Mouse (Mus musculus): Measurements from ENCODE around the gene Myo6. TPM values are rescaled to one million over a fixed set of nuclear protein-coding genes. Genes with fewer than 3 reads are reported as not detected.

Myo6 gene
- total RNA-seq, 2 experiments from 2014 or later, result 0.45 TPM; not detected in 1

GRCm38 (mm10) chr9:80223989-80224635 is 59.3 kb downstream of the Myo6 start:
- ATAC-seq (replicated peaks; ENCODE audit: low FRiP score, poor library complexity, severe bottlenecking), result no peak

GRCm38 (mm10) chr9:80226579-80227325 is 61.9 kb downstream of the Myo6 start:
- ATAC-seq (replicated peaks; ENCODE audit: low FRiP score, poor library complexity, severe bottlenecking), result no peak

DNA sequence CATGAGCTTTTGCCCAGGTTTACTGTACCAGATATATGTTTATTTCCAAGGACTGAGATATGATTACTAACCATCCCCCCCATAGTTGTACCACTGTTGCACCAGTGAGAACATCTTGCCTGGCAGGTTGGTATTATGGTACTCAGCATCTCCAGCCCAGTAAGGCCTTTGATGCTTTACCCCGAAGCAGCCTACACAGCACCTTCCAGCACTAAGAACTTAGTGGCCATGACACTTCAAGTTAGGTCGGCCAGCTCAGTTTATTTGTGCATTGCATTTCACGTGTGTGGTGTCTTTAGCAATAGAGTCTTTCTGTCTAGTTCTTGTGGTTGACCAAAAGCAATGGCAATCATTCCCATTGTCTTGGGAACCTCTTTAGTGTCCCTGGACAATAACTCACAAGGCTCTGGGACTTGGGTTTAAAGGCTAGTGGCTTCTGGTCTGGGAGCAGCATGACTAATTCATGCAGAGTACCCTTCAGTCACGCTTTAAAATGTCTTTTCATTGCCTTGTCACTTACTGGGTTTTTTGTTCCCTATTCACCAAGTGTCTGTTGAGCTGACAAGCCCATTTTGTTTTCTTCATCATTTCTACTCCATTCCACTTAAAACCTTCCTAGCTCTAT is 69.1 kb downstream of the Myo6 start:
- ATAC-seq (replicated peaks; ENCODE audit: low FRiP score, poor library complexity, severe bottlenecking), result no peak

DNA sequence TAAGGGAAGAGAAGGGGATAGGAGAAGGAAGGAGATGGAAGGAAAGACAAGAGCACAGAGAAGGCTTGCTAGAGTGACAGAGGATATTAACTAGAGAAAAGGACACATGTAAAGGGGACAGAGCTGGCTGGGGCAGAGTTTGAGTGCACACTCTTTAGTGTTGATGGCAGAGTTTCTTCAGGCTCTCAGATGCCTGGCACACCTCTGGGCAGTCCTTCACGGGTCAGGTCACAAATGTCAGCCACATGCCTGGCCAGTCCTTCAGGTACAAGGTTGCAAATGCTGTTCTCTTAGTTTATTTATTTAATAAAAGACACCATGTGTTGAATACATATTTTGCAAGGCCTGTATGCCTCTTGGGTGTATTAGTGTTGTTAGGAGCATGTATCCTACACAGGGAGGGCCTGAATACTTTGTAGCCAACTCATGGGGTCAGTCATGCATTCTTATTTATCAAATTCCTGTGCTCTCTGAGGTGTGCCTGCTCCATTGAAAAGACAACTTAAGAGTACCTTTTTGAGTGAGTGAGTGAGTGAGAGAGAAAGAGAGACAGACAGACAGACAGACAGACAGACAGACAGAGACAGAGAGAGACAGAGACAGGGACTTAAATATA is 72.5 kb downstream of the Myo6 start:
- ATAC-seq (replicated peaks; ENCODE audit: low FRiP score, poor library complexity, severe bottlenecking), result no peak

- no peak for ATAC-seq (replicated peaks; ENCODE audit: low FRiP score, poor library complexity, severe bottlenecking)
Measured at GRCm38 (mm10) chr9:80241719-80242118, 76.9 kb downstream of the Myo6 start.

- no peak for ATAC-seq (replicated peaks; ENCODE audit: low FRiP score, poor library complexity, severe bottlenecking)
Measured at GRCm38 (mm10) chr9:80252146-80252545, 87.3 kb downstream of the Myo6 start.

DNA sequence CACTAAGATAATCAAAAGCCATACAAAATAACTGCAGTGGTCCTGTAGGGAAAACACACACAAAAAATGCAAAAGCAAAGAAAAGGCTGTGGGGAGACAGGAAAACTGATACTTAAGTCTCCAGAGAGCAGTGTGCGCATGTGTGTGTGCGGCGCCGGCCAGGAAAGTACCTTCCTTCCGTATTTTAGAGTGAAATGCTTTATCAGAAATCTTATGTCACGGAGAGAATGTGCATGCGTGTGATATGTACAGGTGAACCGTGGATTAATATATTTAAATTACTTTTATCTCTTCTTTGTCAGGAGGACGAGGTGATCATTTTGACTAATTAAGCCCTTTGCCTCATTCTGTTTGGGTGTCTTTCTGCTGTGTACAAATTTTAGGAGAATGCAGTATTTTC is 88.4 kb downstream of the Myo6 start:
- no peak for ATAC-seq (replicated peaks; ENCODE audit: low FRiP score, poor library complexity, severe bottlenecking)

DNA sequence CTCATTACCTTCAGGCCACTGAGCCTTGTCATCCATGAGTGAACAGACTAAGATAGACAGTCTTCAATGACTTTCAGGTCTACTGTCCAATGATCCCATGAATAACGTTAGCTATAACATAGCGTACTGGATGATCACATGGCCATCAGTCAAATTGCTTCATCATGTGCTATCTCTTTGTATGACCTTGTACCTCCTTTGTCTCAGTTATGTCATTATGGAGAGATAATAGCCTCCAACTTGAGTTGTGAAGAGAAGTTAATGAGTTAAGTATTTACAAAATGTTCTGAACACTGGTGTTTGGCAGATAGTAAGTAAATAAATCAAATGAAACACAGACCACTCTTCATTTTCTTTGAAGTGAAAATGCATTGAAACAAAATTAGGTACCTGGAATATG is 91.7 kb downstream of the Myo6 start:
- no peak for ATAC-seq (replicated peaks; ENCODE audit: low FRiP score, poor library complexity, severe bottlenecking)

DNA sequence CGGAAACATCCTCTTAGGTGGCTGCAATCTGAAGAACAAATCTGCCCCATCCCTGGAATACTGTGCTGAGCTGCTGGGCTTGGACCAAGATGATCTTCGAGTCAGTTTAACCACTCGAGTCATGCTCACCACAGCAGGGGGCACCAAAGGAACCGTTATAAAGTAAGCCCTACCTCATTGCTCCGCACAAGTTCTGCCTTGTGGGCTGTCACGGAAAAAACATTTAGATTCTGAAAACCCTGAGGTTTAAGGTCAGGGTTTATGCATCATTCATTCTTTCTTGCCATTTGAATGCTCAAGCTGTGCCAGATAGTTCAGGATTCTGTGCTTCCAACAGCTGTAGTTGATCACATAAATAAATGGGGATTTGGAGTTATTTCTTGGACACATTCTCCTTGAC is 93.6 kb downstream of the Myo6 start:
- ATAC-seq (replicated peaks; ENCODE audit: low FRiP score, poor library complexity, severe bottlenecking), result no peak

DNA sequence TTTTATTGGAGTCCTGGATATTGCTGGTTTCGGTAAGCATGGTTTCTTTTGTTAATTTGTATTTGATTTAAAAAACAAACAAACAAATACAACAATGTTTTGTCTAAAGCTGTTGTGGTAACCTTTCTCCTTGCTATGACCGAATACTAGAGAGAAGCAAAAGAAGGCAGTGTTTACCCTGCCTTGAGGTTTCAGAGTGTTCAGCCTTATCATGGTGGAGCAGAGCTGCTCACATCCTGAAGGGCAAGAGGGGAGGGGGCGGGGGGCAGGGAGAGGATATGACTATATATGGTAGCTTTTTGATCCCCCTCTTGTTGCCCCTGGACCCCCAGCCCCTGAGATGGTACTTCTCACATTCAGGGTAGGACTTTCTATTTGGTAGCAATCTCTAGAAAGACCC is 96.1 kb downstream of the Myo6 start:
- no peak for ATAC-seq (replicated peaks; ENCODE audit: low FRiP score, poor library complexity, severe bottlenecking)

GRCm38 (mm10) chr9:80262367-80263026 is 97.7 kb downstream of the Myo6 start:
- no peak for ATAC-seq (replicated peaks; ENCODE audit: low FRiP score, poor library complexity, severe bottlenecking)

DNA sequence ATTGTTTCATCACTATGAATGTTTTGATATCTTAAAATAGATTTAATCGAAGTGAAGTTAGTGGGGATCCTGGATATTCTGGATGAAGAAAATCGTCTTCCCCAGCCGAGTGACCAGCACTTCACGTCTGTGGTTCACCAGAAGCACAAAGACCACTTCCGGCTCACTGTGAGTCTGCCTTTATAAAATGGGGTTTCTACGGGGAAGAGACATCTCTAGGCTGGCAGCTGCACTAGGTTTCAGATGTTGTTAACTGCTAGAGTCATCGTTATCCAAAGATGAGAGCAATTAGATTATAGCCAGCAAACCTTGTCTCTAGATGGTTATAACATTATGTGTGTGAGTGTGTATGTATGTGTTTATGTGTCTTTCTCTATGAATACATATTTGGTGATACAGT is 101.3 kb downstream of the Myo6 start:
- ATAC-seq (replicated peaks; ENCODE audit: low FRiP score, poor library complexity, severe bottlenecking), result no peak

DNA sequence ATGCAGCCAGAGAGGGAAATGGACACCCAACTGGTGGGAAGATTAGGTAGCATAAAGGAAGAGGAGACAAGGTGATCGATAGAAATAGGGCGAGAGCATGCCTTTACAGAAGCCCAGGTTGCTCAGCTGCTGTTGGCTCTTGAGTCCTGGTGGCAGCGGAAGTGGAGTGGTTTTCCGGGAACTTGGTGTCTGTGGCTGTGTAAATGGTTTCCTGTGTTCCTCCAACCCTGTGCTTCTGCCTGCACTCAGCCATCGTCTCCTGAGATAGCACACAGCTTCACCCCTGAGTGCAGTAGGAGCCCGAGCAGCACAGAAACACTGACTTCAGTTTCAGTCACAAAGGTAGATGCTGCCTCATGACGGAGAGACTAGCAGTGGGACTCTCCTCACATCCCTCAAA is 101.7 kb downstream of the Myo6 start:
- ATAC-seq (replicated peaks; ENCODE audit: low FRiP score, poor library complexity, severe bottlenecking), result no peak

GRCm38 (mm10) chr9:80269596-80269995 is 104.8 kb downstream of the Myo6 start:
- ATAC-seq (replicated peaks; ENCODE audit: low FRiP score, poor library complexity, severe bottlenecking), result no peak

DNA sequence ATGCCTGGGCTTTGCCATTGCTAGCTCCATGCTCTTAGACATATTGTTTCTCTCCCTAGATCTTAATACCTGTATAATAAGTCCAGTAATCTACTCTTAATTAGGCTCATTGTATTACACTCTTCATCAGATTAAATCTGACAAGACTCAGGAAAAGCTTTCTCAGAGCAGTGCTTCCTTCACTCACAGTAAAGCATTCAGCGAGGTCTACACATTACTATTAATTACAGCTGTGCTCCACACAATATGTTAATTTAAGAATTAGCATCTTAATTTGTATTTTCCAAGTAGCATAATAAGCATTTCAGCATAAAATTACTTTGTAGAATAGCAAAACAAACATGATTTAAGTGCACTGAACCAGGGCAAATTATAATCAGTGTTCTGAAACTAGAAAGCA is 108.1 kb downstream of the Myo6 start:
- no peak for ATAC-seq (replicated peaks; ENCODE audit: low FRiP score, poor library complexity, severe bottlenecking)

DNA sequence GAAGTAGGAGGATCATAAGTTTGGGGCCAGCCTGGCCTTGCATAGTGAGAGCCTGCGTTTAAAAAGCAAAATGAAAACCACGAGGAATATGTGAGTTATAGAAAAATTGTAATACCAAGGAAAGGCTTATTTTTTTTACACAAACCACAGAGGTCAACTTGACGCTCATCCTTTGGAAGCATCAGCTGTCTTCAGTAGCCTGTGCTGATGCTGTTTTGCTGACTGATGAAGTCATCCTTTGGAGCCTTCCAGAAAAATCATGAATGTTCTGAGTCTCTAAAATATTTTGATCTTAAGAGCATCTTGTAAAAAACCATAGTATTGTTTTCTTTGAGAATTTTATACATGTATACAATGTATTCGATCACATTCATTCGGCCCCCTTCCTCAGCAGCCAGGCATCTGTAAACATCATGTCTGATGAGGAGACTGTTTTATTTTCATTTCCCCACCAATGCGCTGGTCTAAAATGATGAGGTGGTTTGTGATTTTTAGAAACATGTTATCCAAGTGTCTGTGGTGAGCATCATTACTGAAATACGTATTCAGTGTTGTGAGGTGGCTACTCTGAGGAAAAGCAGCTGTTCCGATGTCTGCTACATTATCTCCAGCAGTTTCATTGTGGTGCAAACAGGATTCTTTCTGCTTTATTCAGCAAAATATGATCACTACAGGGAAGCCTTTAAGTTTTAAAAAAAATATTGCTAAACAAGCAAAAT is 110.4 kb downstream of the Myo6 start:
- ATAC-seq (replicated peaks; ENCODE audit: low FRiP score, poor library complexity, severe bottlenecking), result no peak

DNA sequence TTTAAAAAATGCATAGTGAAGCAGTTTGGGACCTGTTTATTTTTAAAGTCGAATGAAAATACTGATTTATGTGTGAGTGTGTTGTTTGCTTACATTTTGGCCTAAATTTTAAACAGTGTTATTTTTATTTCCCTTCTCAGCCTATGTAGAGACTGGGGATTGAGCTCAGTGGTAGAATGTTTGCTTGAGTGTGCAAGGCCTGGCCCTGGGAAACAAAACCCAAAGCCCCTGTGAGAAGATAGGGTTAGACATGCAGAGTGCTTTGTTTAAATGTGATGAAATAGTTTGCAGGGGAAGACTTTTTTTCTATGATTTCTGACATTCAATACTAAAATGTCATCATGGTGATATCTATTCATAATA is 110.9 kb downstream of the Myo6 start:
- no peak for ATAC-seq (replicated peaks; ENCODE audit: low FRiP score, poor library complexity, severe bottlenecking)

DNA sequence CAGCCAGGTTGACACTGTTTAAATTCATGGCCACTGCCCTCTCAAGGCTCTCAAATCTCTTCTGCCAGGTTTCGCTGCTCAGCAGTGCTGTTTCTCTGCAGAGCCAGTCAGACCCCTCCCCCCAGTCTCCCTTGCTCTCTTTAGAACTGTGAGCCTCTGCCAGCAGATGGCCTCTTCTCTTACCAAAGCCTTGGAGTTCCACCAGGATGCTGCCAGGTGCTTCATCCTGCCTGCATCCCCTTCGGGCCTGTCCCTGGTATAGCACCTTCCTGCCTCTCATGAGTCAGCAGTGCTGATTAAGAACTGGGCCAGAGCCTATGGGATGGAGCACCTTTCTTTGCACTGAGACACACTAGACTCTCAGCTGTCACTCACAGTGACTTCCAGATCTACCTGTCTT is 112.3 kb downstream of the Myo6 start:
- no peak for ATAC-seq (replicated peaks; ENCODE audit: low FRiP score, poor library complexity, severe bottlenecking)

DNA sequence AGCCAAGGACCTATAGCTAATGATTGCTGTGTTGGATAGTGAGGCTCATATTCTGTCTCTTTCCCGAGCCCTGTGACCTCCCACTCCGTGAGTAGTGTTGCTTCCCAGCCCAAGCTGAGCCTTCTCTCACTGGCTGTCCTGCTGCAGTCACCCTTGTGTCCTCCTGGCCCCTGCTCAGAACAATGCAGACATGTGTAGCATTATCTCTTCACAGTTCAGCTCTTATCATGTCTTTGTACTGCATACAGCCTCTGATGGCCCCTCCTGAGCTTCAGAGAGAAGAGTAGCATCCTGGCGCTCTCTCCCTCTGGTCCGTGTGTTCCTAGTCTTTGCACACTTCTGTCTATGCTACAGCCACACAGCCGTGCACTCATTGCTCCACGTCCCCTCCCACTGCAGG is 112.9 kb downstream of the Myo6 start:
- no peak for ATAC-seq (replicated peaks; ENCODE audit: low FRiP score, poor library complexity, severe bottlenecking)

DNA sequence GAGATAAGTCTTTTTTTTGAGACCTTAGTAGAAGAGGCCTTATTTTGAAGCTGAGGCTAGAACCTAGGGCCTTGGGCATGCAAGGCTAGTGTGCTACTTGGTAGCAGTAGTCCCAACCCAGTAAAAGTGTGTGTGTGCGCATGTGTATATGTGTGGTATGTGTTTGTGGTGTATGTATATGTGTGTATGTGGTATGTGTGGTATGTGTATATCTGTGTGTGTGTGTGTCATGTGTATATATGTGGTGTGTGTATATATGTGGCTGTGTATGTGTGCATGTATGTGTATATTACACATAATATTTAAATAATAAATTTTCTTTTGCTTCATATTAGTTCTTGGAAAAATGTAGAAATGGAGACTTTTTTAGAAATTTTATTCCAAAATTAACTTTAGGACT is 115.9 kb downstream of the Myo6 start:
- ATAC-seq (replicated peaks; ENCODE audit: low FRiP score, poor library complexity, severe bottlenecking), result no peak

Data from erythroid progenitor cell, adult 5-6 weeks (primary cell).